Mouse (Mus musculus): ENCODE data around the gene Pde4d.

Pde4d gene

GRCm38 (mm10) chr13:109255634-109256033 lies 805.9 kb downstream of the Pde4d start:
- no peak for DNase-seq

- DNase-seq, result peak; percentile 40
These were observed 810.6 kb downstream of the Pde4d start for GRCm38 (mm10) chr13:109260220-109260795.

- peak; percentile 15 for DNase-seq
These were observed 811.2 kb downstream of the Pde4d start for GRCm38 (mm10) chr13:109260796-109261516.

- DNase-seq, result no peak
These were observed 812.0 kb downstream of the Pde4d start for GRCm38 (mm10) chr13:109261642-109262220.

GRCm38 (mm10) chr13:109262501-109262900 lies 812.8 kb downstream of the Pde4d start:
- DNase-seq, result no peak

GRCm38 (mm10) chr13:109263833-109264232 lies 814.1 kb downstream of the Pde4d start:
- DNase-seq, result no peak

- DNase-seq, result no peak
These were observed 818.5 kb downstream of the Pde4d start for GRCm38 (mm10) chr13:109268253-109268652.

GRCm38 (mm10) chr13:109268659-109269322 lies 819.0 kb downstream of the Pde4d start:
- no peak for DNase-seq

GRCm38 (mm10) chr13:109274869-109275268 lies 825.1 kb downstream of the Pde4d start:
- no peak for DNase-seq

GRCm38 (mm10) chr13:109277792-109278191 lies 828.0 kb downstream of the Pde4d start:
- no peak for DNase-seq

- no peak for DNase-seq
These were observed 828.8 kb downstream of the Pde4d start for GRCm38 (mm10) chr13:109278504-109278912.

- no peak for DNase-seq
These were observed 829.5 kb downstream of the Pde4d start for GRCm38 (mm10) chr13:109279211-109279610.

- no peak for DNase-seq
These were observed 830.7 kb downstream of the Pde4d start for GRCm38 (mm10) chr13:109280433-109280832.

- DNase-seq, result no peak
These were observed 837.7 kb downstream of the Pde4d start for GRCm38 (mm10) chr13:109287465-109287864.

GRCm38 (mm10) chr13:109290922-109291321 lies 841.2 kb downstream of the Pde4d start:
- no peak for DNase-seq

GRCm38 (mm10) chr13:109293011-109293410 lies 843.3 kb downstream of the Pde4d start:
- DNase-seq, result no peak

GRCm38 (mm10) chr13:109296347-109297037 lies 846.7 kb downstream of the Pde4d start:
- no peak for DNase-seq

- no peak for DNase-seq
These were observed 849.1 kb downstream of the Pde4d start for GRCm38 (mm10) chr13:109298852-109299251.

- no peak for DNase-seq
These were observed 849.9 kb downstream of the Pde4d start for GRCm38 (mm10) chr13:109299511-109300250.

GRCm38 (mm10) chr13:109312542-109312941 lies 862.8 kb downstream of the Pde4d start:
- no peak for DNase-seq

GRCm38 (mm10) chr13:109315608-109316007 lies 865.9 kb downstream of the Pde4d start:
- no peak for DNase-seq

- no peak for DNase-seq
These were observed 867.9 kb downstream of the Pde4d start for GRCm38 (mm10) chr13:109317644-109318043.
